Mouse (Mus musculus) limb, embryonic 10.5 days (tissue): ENCODE data around the gene Proca1. TPM values are rescaled to one million over a fixed set of nuclear protein-coding genes. Genes with fewer than 3 reads are reported as not detected.

ENCODE experiments used
- DNase-seq: peaks from one replicate; pipeline ENCODE4 v3.0.0-alpha.2; 2017; ENCODE audit warnings: low spot score
- H3K27ac ChIP-seq: fragments of 300-500 bp; sonication (generic); 2 replicates; pipeline ENCODE4 v1.5.1; 2016; ENCODE audit warnings: mild to moderate bottlenecking
- H3K27me3 ChIP-seq: fragments of 300-500 bp; sonication (generic); 2 replicates; pipeline ENCODE4 v1.6.1; 2016; ENCODE audit warnings: low read depth, mild to moderate bottlenecking; ENCODE audit not compliant: poor library complexity, severe bottlenecking
- H3K36me3 ChIP-seq: fragments of 300-500 bp; sonication (generic); 2 replicates; pipeline ENCODE4 v1.6.1; 2016; ENCODE audit warnings: mild to moderate bottlenecking, moderate library complexity
- H3K4me1 ChIP-seq: fragments of 300-500 bp; sonication (generic); 2 replicates; pipeline ENCODE4 v1.6.1; 2016
- H3K4me3 ChIP-seq: fragments of 300-500 bp; sonication (generic); 2 replicates; pipeline ENCODE4 v1.5.1; 2016; ENCODE audit warnings: mild to moderate bottlenecking, moderate library complexity
- H3K9me3 ChIP-seq: fragments of 300-500 bp; sonication (generic); replicated peaks from 2 replicates; pipeline ENCODE4 v1.6.1; 2016; ENCODE audit warnings: mild to moderate bottlenecking
- WGBS: fragments of 180-500 bp; shearing (Covaris S2); methylation state at CpG from one replicate; pipeline ENCODE4 v1.1.7; 2016; 5-methylcytosine and 5-hydroxymethylcytosine counted together
- polyA plus RNA-seq: library from polyadenylated mRNA; unstranded; fragments of >200 nt; fragmentation: Nextera tagmentation; extraction: Ambion mirVana; gene quantifications from 2 replicates; pipeline ENCODE4 v1.2.1, GENCODE M21; 2016

Proca1 gene
- polyA plus RNA-seq, 1 experiment from 2014 or later: 1.6 TPM

GRCm38 (mm10) chr11:78168541-78169468, 24.4 kb upstream of the Proca1 start:
- Histone ChIP-seq H3K4me1 (peaks cover 22% of the 10 kb centered on the region), H3K27me3 (0 out of 2 replicates have a peak, but pooled peaks cover 4% of the 10 kb centered on the region), H3K4me3 (no peak overlapping the region), H3K36me3 (peaks cover 42% of the 10 kb centered on the region), H3K27ac (no peak overlapping the region), H3K9me3 (no peaks in the 10 kb centered on the region)
- DNase-seq: no peak
- WGBS: 65% methylated on average over 19 of the region's 19 CpGs

- no peak overlapping the region for H3K4me3 ChIP-seq
These were observed 22.9 kb upstream of the Proca1 start for GRCm38 (mm10) chr11:78170306-78170705.

GRCm38 (mm10) chr11:78171328-78171727, 21.9 kb upstream of the Proca1 start:
- WGBS: 85% methylated on average over 4 of the region's 4 CpGs

More at GRCm38 (mm10) chr11:78170306-78170705, 22.9 kb upstream of the Proca1 start:
- no peak for DNase-seq
- no peaks in the 10 kb centered on the region for H3K9me3 ChIP-seq
- 92% methylated on average over 15 of the region's 15 CpGs for WGBS
- H3K27ac ChIP-seq: no peak overlapping the region
- peaks cover 36% of the 10 kb centered on the region for H3K36me3 ChIP-seq
- H3K4me1 ChIP-seq: peaks cover 21% of the 10 kb centered on the region
- H3K27me3 ChIP-seq: 0 out of 2 replicates have a peak, but pooled peaks cover 4% of the 10 kb centered on the region

GRCm38 (mm10) chr11:78172034-78172747, 21.0 kb upstream of the Proca1 start:
- H3K4me1 ChIP-seq: peaks cover 17% of the 10 kb centered on the region
- H3K9me3 ChIP-seq: no peaks in the 10 kb centered on the region
- no peak overlapping the region for H3K4me3 ChIP-seq
- peaks cover 35% of the 10 kb centered on the region for H3K36me3 ChIP-seq
- H3K27ac ChIP-seq: no peak overlapping the region
- H3K27me3 ChIP-seq: 0 out of 2 replicates have a peak, but pooled peaks cover 3% of the 10 kb centered on the region
- WGBS: 81% methylated on average over 16 of the region's 16 CpGs
- DNase-seq: no peak

More at GRCm38 (mm10) chr11:78171328-78171727, 21.9 kb upstream of the Proca1 start:
- peaks cover 17% of the 10 kb centered on the region for H3K4me1 ChIP-seq
- H3K27ac ChIP-seq: no peak overlapping the region
- no peak overlapping the region for H3K4me3 ChIP-seq
- no peak for DNase-seq
- H3K9me3 ChIP-seq: no peaks in the 10 kb centered on the region
- H3K27me3 ChIP-seq: 0 out of 2 replicates have a peak, but pooled peaks cover 4% of the 10 kb centered on the region
- peaks cover 36% of the 10 kb centered on the region for H3K36me3 ChIP-seq

- Histone ChIP-seq H3K4me3 (no peak overlapping the region), H3K4me1 (peaks cover 23% of the 10 kb centered on the region), H3K27me3 (no peaks in the 10 kb centered on the region), H3K27ac (no peak overlapping the region), H3K9me3 (no peaks in the 10 kb centered on the region), H3K36me3 (peaks cover 28% of the 10 kb centered on the region)
- DNase-seq: no peak
- 87% methylated on average over 19 of the region's 19 CpGs for WGBS
These were observed 20.3 kb upstream of the Proca1 start for GRCm38 (mm10) chr11:78172748-78173383.

GRCm38 (mm10) chr11:78174506-78174905, 18.7 kb upstream of the Proca1 start:
- WGBS: 95% methylated on average over 3 of the region's 3 CpGs
- Histone ChIP-seq H3K27me3 (no peaks in the 10 kb centered on the region), H3K4me3 (no peak overlapping the region), H3K4me1 (peaks cover 34% of the 10 kb centered on the region), H3K36me3 (peaks cover 37% of the 10 kb centered on the region), H3K9me3 (no peaks in the 10 kb centered on the region), H3K27ac (no peak overlapping the region)
- no peak for DNase-seq

GRCm38 (mm10) chr11:78175771-78176401, 17.3 kb upstream of the Proca1 start:
- Histone ChIP-seq H3K27ac (peak overlapping the region; percentile 92), H3K36me3 (peaks cover 42% of the 10 kb centered on the region), H3K4me1 (peaks cover 48% of the 10 kb centered on the region), H3K9me3 (no peaks in the 10 kb centered on the region), H3K27me3 (no peaks in the 10 kb centered on the region), H3K4me3 (peak overlapping the region; percentile 61)
- DNase-seq: no peak
- 8% methylated on average over 9 of the region's 10 CpGs for WGBS

GRCm38 (mm10) chr11:78176402-78176862, 16.8 kb upstream of the Proca1 start, which contains the start of the genes Nek8 and Tlcd1:
Nek8 (minus strand) TSS chr11:78176675.
Tlcd1 (plus strand) TSS chr11:78176711.
- DNase-seq: peak; percentile 91
- peak within 1 kb of the TSS; percentile 61 for H3K4me3 ChIP-seq
- H3K9me3 ChIP-seq: no peaks in the 10 kb centered on the region
- H3K27me3 ChIP-seq: no peaks in the 10 kb centered on the region
- peaks cover 42% of the 10 kb centered on the region for H3K36me3 ChIP-seq
- H3K4me1 ChIP-seq: peaks cover 53% of the 10 kb centered on the region
- under 1% methylated on average over 32 of the region's 32 CpGs for WGBS
- H3K27ac ChIP-seq: peak within 1 kb of the TSS; percentile 92

- peak overlapping the region; percentile 92 for H3K27ac ChIP-seq
- H3K4me3 ChIP-seq: peak overlapping the region; percentile 61
- H3K36me3 ChIP-seq: peaks cover 43% of the 10 kb centered on the region
- under 1% methylated on average over 23 of the region's 23 CpGs for WGBS
- no peak for DNase-seq
- no peaks in the 10 kb centered on the region for H3K9me3 ChIP-seq
- H3K4me1 ChIP-seq: peaks cover 58% of the 10 kb centered on the region
- H3K27me3 ChIP-seq: no peaks in the 10 kb centered on the region
These were observed 16.3 kb upstream of the Proca1 start for GRCm38 (mm10) chr11:78176905-78177331.

GRCm38 (mm10) chr11:78177437-78177836, 15.8 kb upstream of the Proca1 start:
- Histone ChIP-seq H3K27ac (peak overlapping the region; percentile 90), H3K9me3 (no peaks in the 10 kb centered on the region), H3K36me3 (peaks cover 43% of the 10 kb centered on the region), H3K4me1 (peaks cover 63% of the 10 kb centered on the region), H3K27me3 (no peaks in the 10 kb centered on the region), H3K4me3 (peak overlapping the region; percentile 61)
- DNase-seq: no peak
- under 1% methylated on average over 10 of the region's 10 CpGs for WGBS

GRCm38 (mm10) chr11:78177903-78178858, 15.0 kb upstream of the Proca1 start:
- peak overlapping the region; percentile 61 for H3K4me3 ChIP-seq
- no peaks in the 10 kb centered on the region for H3K9me3 ChIP-seq
- WGBS: under 1% methylated on average over 70 of the region's 84 CpGs
- peak; percentile 96 for DNase-seq
- H3K27ac ChIP-seq: peak overlapping the region; percentile 90
- H3K27me3 ChIP-seq: no peaks in the 10 kb centered on the region
- peaks cover 63% of the 10 kb centered on the region for H3K4me1 ChIP-seq
- peaks cover 39% of the 10 kb centered on the region for H3K36me3 ChIP-seq
